17 mouse cellular contexts compared by ENCODE assay signal in genomic region chr1:153010353-153011351, GRCm38 (mm10). TPM values are rescaled to one million over a fixed set of nuclear protein-coding genes. Genes with fewer than 3 reads are reported as not detected.
A peak's percentile ranks its signal among the peaks of the same experiment; 100 is the strongest.
DNase-seq lines count a peak whose midpoint lies in the region; ATAC-seq and TF ChIP-seq lines count a peak whose summit lies in the region.
"Had no signal": no experiment of that assay in that cellular context is flagged by ENCODE, and none has a peak within 500 bp of the region (broad histone marks: within the 10 kb centered on the region; RNA-seq: fewer than 3 reads in every experiment).

No protein-coding gene starts in this region.

- DNase-seq in forebrain, postnatal 0 days: no peak
- no peak for DNase-seq in forebrain, embryonic 11.5 days (ENCODE audit: low spot score)
- DNase-seq in 3134 (ENCODE audit: extremely low read depth, insufficient read length, low spot score): peak; percentile 79
- DNase-seq in spleen, postnatal 36 days (ENCODE audit: low spot score in 2 of 2): no peak
- no peak for DNase-seq in lung, postnatal 14 days
- DNase-seq in spleen, adult 18-20 months: no peak
- DNase-seq: heart, postnatal 36 days; kidney, adult 11 months; thymus, adult 2 months had no signal

- no peaks in the 10 kb centered on the region for H3K27me3 ChIP-seq in forebrain, postnatal 0 days (ENCODE audit: insufficient read depth, low read length)
- H3K27me3 ChIP-seq in forebrain, embryonic 11.5 days (ENCODE audit: control insufficient read depth, insufficient read depth, low read length): peaks cover 9% of the 10 kb centered on the region; the same call in 1 of the 2 replicates
- no peaks in the 10 kb centered on the region for H3K27me3 ChIP-seq in ES-Bruce4 (ENCODE audit: control insufficient read depth, insufficient read depth, low read length, poor library complexity, severe bottlenecking)
- H3K27me3 ChIP-seq: heart, embryonic 13.5 days; liver, embryonic 12.5 days; lung, embryonic 15.5 days; neural tube, embryonic 13.5 days had no signal

- no peaks in the 10 kb centered on the region for H3K36me3 ChIP-seq in forebrain, postnatal 0 days (ENCODE audit: insufficient read depth)
- no peaks in the 10 kb centered on the region for H3K36me3 ChIP-seq in forebrain, embryonic 11.5 days (ENCODE audit: control insufficient read depth, insufficient read depth, low read length)
- no peaks in the 10 kb centered on the region for H3K36me3 ChIP-seq in ES-Bruce4 (ENCODE audit: control insufficient read depth, insufficient read depth, low read length, poor library complexity, severe bottlenecking)
- H3K36me3 ChIP-seq: heart, embryonic 13.5 days; liver, embryonic 12.5 days; lung, embryonic 15.5 days; neural tube, embryonic 13.5 days had no signal

- no peak for TF ChIP-seq POLR2A in ES-Bruce4 (IDR thresholded peaks at IDR 0.05; ENCODE audit: insufficient read depth, low read length)
- TF ChIP-seq POLR2A in embryonic fibroblast, embryonic 13.5 days (IDR thresholded peaks at IDR 0.05; ENCODE audit: low read depth, low read length): no peak

- 0 out of 2 replicates have a peak, but pooled peaks have one; percentile 20 for TF ChIP-seq EP300 in ES-Bruce4 (IDR thresholded peaks at IDR 0.05; ENCODE audit: insufficient read depth, low read depth, low read length)

- ATAC-seq in forebrain, postnatal 0 days: no peak
- no peak for ATAC-seq in forebrain, embryonic 11.5 days (replicated peaks; ENCODE audit: low FRiP score)
- ATAC-seq: CD4-positive, CD25-positive, alpha-beta regulatory T cell, adult 4 months; liver, embryonic 12.5 days had no signal

- no peak overlapping the region for H3K4me3 ChIP-seq in forebrain, postnatal 0 days (ENCODE audit: low read depth, low read length)
- H3K4me3 ChIP-seq in forebrain, embryonic 11.5 days (ENCODE audit: low read depth, low read length): no peak overlapping the region
- H3K4me3 ChIP-seq in ES-Bruce4 (ENCODE audit: low read depth, low read length): peak overlapping the region; percentile 11
- H3K4me3 ChIP-seq in embryonic fibroblast, embryonic 13.5 days (ENCODE audit: insufficient read depth, low read length): no peak overlapping the region
- H3K4me3 ChIP-seq: heart, embryonic 13.5 days; liver, embryonic 12.5 days; lung, embryonic 15.5 days; neural tube, embryonic 13.5 days had no signal

- WGBS in forebrain, postnatal 0 days: 75% methylated on average over 13 of the region's 13 CpGs
- WGBS in forebrain, embryonic 11.5 days: 77% methylated on average over 13 of the region's 13 CpGs

- H3K9me3 ChIP-seq in forebrain, postnatal 0 days (ENCODE audit: low read length): no peaks in the 10 kb centered on the region
- H3K9me3 ChIP-seq in forebrain, embryonic 11.5 days (ENCODE audit: control insufficient read depth, low read length): no peaks in the 10 kb centered on the region
- no peaks in the 10 kb centered on the region for H3K9me3 ChIP-seq in ES-Bruce4 (replicated peaks; ENCODE audit: control insufficient read depth, insufficient read depth, low read length, poor library complexity, severe bottlenecking)
- H3K9me3 ChIP-seq: heart, embryonic 13.5 days; liver, embryonic 12.5 days; lung, embryonic 15.5 days; neural tube, embryonic 13.5 days had no signal

- TF ChIP-seq CTCF in forebrain, postnatal 0 days (IDR thresholded peaks at IDR 0.05; ENCODE audit: low read depth): no peak
- TF ChIP-seq CTCF in ES-Bruce4 (IDR thresholded peaks at IDR 0.05; ENCODE audit: low read depth, low read length): no peak
- TF ChIP-seq CTCF in embryonic fibroblast, embryonic 13.5 days (IDR thresholded peaks at IDR 0.05; ENCODE audit: borderline replicate concordance, insufficient read depth, low read length): no peak

- H3K4me1 ChIP-seq in forebrain, postnatal 0 days (ENCODE audit: insufficient read depth): peaks cover 16% of the 10 kb centered on the region; the same call in 1 of the 2 replicates
- H3K4me1 ChIP-seq in forebrain, embryonic 11.5 days (replicated peaks; ENCODE audit: control insufficient read depth, insufficient read depth, low read length): peaks cover 3% of the 10 kb centered on the region; the same call in 1 of the 2 replicates
- peaks cover 11% of the 10 kb centered on the region for H3K4me1 ChIP-seq in ES-Bruce4 (ENCODE audit: control insufficient read depth, insufficient read depth, low read length)
- peaks cover 4% of the 10 kb centered on the region; the same call in 1 of the 2 replicates for H3K4me1 ChIP-seq in embryonic fibroblast, embryonic 13.5 days (ENCODE audit: control insufficient read depth, insufficient read depth, low read length)
- H3K4me1 ChIP-seq: liver, embryonic 12.5 days had no signal

- no peak overlapping the region for H3K9ac ChIP-seq in forebrain, postnatal 0 days
- H3K9ac ChIP-seq in forebrain, embryonic 11.5 days (ENCODE audit: low read length): no peak overlapping the region
- peak overlapping the region; percentile 66 for H3K9ac ChIP-seq in ES-Bruce4 (ENCODE audit: low read depth, poor library complexity, severe bottlenecking)
- H3K9ac ChIP-seq: heart, embryonic 13.5 days; liver, embryonic 12.5 days; lung, embryonic 15.5 days; neural tube, embryonic 13.5 days had no signal

- H3K27ac ChIP-seq in forebrain, postnatal 0 days (ENCODE audit: low read depth, low read length): peak overlapping the region; percentile 64
- H3K27ac ChIP-seq in forebrain, embryonic 11.5 days (ENCODE audit: low read depth, low read length): no peak overlapping the region
- H3K27ac ChIP-seq in ES-Bruce4 (ENCODE audit: insufficient read depth, low read length): peak overlapping the region; percentile 54
- peak overlapping the region; percentile 27 for H3K27ac ChIP-seq in embryonic fibroblast, embryonic 13.5 days (ENCODE audit: insufficient read depth, low read length)
- H3K27ac ChIP-seq: heart, embryonic 13.5 days; kidney, postnatal 0 days; liver, embryonic 12.5 days; lung, embryonic 15.5 days; neural tube, embryonic 13.5 days had no signal

- no peak overlapping the region for H3K4me2 ChIP-seq in forebrain, postnatal 0 days (ENCODE audit: low read depth)
- no peak overlapping the region for H3K4me2 ChIP-seq in forebrain, embryonic 11.5 days (ENCODE audit: low read depth, low read length, severe bottlenecking)
- H3K4me2 ChIP-seq: heart, embryonic 13.5 days; liver, embryonic 12.5 days; lung, embryonic 15.5 days; neural tube, embryonic 13.5 days had no signal

RNA-seq across cellular contexts. Expression of gene Nmnat2, which starts 55.9 kb away (rescaled TPM):
- 129 and 142 TPM in 2 replicates for total RNA-seq in forebrain, postnatal 0 days (2014; rRNA removed)
- 62.0 and 81.8 TPM in 2 replicates for polyA plus RNA-seq in forebrain, postnatal 0 days (2015; fragmentation: Nextera tagmentation; extraction: Ambion mirVana)
- 11.7 and 16.0 TPM in 2 replicates for polyA plus RNA-seq in forebrain, embryonic 11.5 days (2014; fragmentation: Nextera tagmentation; extraction: Ambion mirVana)
- polyA plus RNA-seq in ES-Bruce4 (2011; ENCODE audit: insufficient read depth, insufficient read length, low read depth, missing spikeins): 31.1 and 35.6 TPM in 2 replicates
- 26.7 and 30.4 TPM in 2 replicates for polyA plus RNA-seq in embryonic fibroblast, embryonic 13.5 days (2011; ENCODE audit: insufficient read length, low read depth, missing spikeins)
- polyA plus RNA-seq: liver, embryonic 12.5 days had no signal
